Mouse (Mus musculus) kidney, adult 2 months (tissue): ENCODE data around the gene Gmcl1. TPM values are rescaled to one million over a fixed set of nuclear protein-coding genes. Genes with fewer than 3 reads are reported as not detected.

Source experiments
- DNase-seq: peaks from one replicate; pipeline ENCODE4 v3.0.0; 2021
- H3K27ac ChIP-seq: fragments of 200-500 bp; 2 replicates; pipeline ENCODE4 v1.5.1; 2012; ENCODE audit warnings: low read depth, low read length, control low read depth, inconsistent platforms; ENCODE audit not compliant: insufficient read depth
- H3K27me3 ChIP-seq: fragments of 200-500 bp; replicated peaks from 2 replicates; pipeline ENCODE4 v1.6.1; 2012; ENCODE audit warnings: mild to moderate bottlenecking, moderate library complexity, low read length, inconsistent platforms; ENCODE audit not compliant: control insufficient read depth, insufficient read depth
- H3K36me3 ChIP-seq: fragments of 200-500 bp; 2 replicates; pipeline ENCODE4 v1.6.1; 2012; ENCODE audit warnings: mild to moderate bottlenecking, moderate library complexity, low read length, inconsistent platforms; ENCODE audit not compliant: control insufficient read depth, insufficient read depth
- H3K4me1 ChIP-seq: fragments of 200-500 bp; 2 replicates; pipeline ENCODE4 v1.6.1; 2011; ENCODE audit warnings: low read length; ENCODE audit not compliant: control insufficient read depth, insufficient read depth
- H3K4me3 ChIP-seq: fragments of 200-500 bp; 2 replicates; pipeline ENCODE4 v1.5.1; 2011; ENCODE audit warnings: mild to moderate bottlenecking, low read depth, low read length, control low read depth; ENCODE audit not compliant: insufficient read depth
- CTCF ChIP-seq: fragments of 200-500 bp; conservative IDR thresholded peaks from 2 replicates; pipeline ENCODE4 v1.5.1; 2011; ENCODE audit warnings: low read depth, mild to moderate bottlenecking, control low read depth, low read length, moderate library complexity, mixed read lengths; ENCODE audit not compliant: insufficient read depth, insufficient read length
- POLR2A ChIP-seq: fragments of 200-500 bp; IDR thresholded peaks from one replicate; pipeline ENCODE4 v1.6.1; 2011; ENCODE audit warnings: low read depth, low read length, control low read depth
- WGBS: fragments of 180-500 bp; shearing (Covaris S2); methylation state at CpG from one replicate; pipeline ENCODE4 v1.1.7; 2018; 5-methylcytosine and 5-hydroxymethylcytosine counted together
- polyA plus RNA-seq: library from polyadenylated mRNA; depleted of rRNA; stranded (reverse); fragments of >200 nt; gene quantifications from 2 replicates; pipeline ENCODE4 v1.2.3, GENCODE M21; 2012

Gene Gmcl1
- polyA plus RNA-seq, 1 experiment = 10.0 TPM

DNA sequence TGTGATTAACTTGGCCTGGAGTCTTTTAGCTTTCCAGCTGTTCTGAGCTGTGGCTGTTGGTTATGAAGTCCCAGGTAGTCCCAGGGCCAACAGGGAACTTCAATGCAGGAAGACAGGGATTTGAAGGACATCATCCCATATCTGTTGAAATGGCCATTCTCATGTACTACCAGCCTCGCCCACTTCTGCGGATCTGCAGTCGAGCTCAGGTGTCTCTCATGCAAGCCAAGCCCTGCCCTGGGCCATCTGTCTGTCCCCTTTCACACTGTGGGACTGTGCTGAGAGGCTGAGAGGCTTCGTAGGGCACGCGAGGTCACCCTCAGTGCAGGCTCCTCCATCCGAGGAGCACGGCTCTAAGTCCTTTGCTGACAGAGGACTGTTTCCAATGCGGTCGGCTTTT, 37.0 kb downstream of the Gmcl1 start:
- Histone ChIP-seq H3K27ac (no peak overlapping the region), H3K27me3 (no peaks in the 10 kb centered on the region), H3K4me1 (no peaks in the 10 kb centered on the region), H3K4me3 (no peak overlapping the region), H3K36me3 (peaks cover 4% of the 10 kb centered on the region; the same call in 1 of the 2 replicates)
- TF ChIP-seq POLR2A (no peak), CTCF (no peak)
- DNase-seq = no peak
- WGBS = 83% methylated on average over 10 of the region's 10 CpGs

DNA sequence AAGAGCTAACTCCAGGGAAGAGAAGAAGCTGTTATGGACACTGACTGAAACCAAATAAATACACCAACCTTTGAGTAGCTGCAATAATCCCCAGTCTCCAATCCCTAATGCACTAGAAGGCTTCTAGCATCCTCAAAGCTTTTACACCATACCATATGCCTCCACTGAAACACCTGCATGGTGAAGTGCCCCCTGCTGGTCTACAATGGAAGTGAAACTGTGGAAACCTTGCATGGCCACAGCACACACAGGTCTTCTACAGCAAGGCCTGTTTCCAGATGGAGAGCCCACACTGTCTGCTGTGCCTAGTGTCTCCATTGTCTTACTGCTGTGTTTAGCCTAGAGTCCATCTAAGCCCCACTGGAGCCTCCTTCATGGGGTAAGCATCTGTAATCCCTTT, 38.7 kb downstream of the Gmcl1 start:
- no peaks in the 10 kb centered on the region for H3K27me3 ChIP-seq
- H3K4me1 ChIP-seq = no peaks in the 10 kb centered on the region
- H3K27ac ChIP-seq = no peak overlapping the region
- peaks cover 4% of the 10 kb centered on the region; the same call in 1 of the 2 replicates for H3K36me3 ChIP-seq
- H3K4me3 ChIP-seq = no peak overlapping the region
- TF ChIP-seq CTCF (peak; percentile 75), POLR2A (no peak)
- DNase-seq = peak; percentile 66

GRCm38 (mm10) chr6:86689671-86690070, 43.5 kb downstream of the Gmcl1 start:
- Histone ChIP-seq H3K36me3 (no peaks in the 10 kb centered on the region; the same call in 1 of the 2 replicates), H3K4me3 (no peak overlapping the region), H3K4me1 (peaks cover 2% of the 10 kb centered on the region; the same call in 1 of the 2 replicates), H3K27ac (no peak overlapping the region), H3K27me3 (no peaks in the 10 kb centered on the region)
- no peak for TF ChIP-seq POLR2A
- TF ChIP-seq CTCF = no peak
- no peak for DNase-seq
- 95% methylated on average over 3 of the region's 3 CpGs for WGBS

DNA sequence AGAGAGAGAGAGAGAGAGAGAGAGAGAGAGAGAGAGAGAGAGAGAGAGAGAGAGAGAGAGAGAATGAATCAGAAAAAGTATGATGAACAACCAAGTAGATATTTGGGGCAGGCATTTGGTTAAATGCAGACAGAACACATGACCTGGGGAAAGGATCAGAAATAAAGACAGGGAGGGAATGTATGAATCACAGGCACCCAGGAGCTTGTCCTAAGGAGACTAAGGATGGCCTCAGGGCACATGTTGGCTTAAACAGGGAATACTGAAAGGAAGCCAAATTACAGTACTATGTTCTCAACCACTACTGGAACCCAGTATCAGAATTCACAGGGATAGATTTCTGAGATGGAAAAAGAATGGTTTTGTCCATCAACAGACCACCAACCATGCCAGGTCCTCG, 46.2 kb downstream of the Gmcl1 start:
- 81% methylated on average over 1 of the region's 1 CpGs for WGBS
- Histone ChIP-seq H3K27me3 (no peaks in the 10 kb centered on the region), H3K4me1 (peaks cover 5% of the 10 kb centered on the region; the same call in 1 of the 2 replicates), H3K4me3 (no peak overlapping the region), H3K27ac (no peak overlapping the region), H3K36me3 (no peaks in the 10 kb centered on the region; the same call in 1 of the 2 replicates)
- TF ChIP-seq CTCF = no peak
- TF ChIP-seq POLR2A = no peak
- DNase-seq = no peak

GRCm38 (mm10) chr6:86684655-86685011, 48.5 kb downstream of the Gmcl1 start:
- WGBS = 38% methylated on average over 12 of the region's 12 CpGs
- DNase-seq = no peak
- H3K36me3 ChIP-seq = peaks cover 3% of the 10 kb centered on the region; the same call in 1 of the 2 replicates
- H3K27me3 ChIP-seq = no peaks in the 10 kb centered on the region
- H3K4me3 ChIP-seq = peak overlapping the region; percentile 91
- peak overlapping the region; percentile 82 for H3K27ac ChIP-seq
- no peak for TF ChIP-seq CTCF
- TF ChIP-seq POLR2A = no peak
- H3K4me1 ChIP-seq = peaks cover 5% of the 10 kb centered on the region; the same call in 1 of the 2 replicates

DNA sequence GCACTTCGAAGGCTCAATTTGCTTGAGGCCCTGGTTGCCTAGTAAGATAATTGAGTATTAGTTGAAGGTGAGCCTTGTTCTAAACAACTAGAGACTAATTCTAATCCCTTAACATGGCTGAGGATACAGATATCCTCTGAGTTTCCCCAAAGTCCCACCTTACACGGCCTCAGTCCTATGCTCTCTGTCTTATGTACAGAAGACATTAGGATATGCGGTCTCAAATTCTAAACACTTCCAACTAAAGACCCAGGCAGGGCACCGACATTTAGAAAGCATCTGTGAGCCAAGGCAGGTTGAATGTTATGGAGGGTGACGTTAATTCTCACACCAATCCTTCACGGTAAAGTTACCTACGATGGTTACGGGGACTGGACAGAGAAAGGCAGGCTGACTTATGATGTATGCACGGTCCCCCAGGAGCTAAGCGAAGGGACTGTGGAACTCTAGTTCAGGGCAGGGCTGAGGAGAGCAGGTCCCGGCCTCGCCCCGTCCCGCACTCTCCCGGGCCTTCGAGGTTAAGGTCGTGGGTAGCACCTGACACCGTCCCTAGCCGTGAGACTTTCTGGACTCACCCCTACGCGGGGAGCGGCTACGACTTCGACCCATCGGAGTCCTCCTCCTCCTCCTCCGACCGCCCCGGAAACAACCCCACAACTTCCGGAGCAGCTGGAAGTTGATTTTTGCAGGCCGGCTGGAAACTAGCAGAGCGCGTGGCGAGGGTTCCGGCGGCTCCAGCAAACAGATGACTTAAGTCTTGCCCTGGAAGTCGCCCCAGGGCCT, 49.1 kb downstream of the Gmcl1 start, which contains the start of gene Snrnp27:
Snrnp27 (minus strand) TSS at position 651 of the 783 bp plus-strand sequence.
- peak; percentile 95 for DNase-seq
- no peak for TF ChIP-seq CTCF
- peak; percentile 65 for TF ChIP-seq POLR2A
- Histone ChIP-seq H3K27me3 (no peaks in the 10 kb centered on the region), H3K36me3 (peaks cover 5% of the 10 kb centered on the region; the same call in 1 of the 2 replicates), H3K27ac (peak within 1 kb of the TSS; percentile 82), H3K4me3 (peak within 1 kb of the TSS; percentile 91), H3K4me1 (peaks cover 6% of the 10 kb centered on the region; the same call in 1 of the 2 replicates)
- 2% methylated on average over 36 of the region's 36 CpGs for WGBS

DNA sequence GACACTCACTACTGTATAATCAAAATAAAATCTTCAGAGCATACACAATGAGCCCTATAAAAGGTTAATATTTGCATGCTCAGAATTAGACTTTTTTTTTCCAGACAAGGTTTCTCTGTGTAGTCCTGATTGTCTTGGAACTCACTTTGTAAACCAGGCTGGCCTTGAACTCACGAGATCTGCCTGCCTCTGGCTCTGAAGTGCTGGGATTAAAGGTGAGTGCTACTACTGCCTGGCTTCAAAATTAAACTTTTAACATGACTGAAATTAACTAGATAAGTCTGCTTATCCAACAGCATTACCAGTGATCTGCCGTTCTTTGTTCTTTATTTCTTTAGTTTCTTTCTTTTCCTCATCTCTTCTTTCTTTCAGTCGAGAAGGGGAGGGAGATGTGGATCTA, 51.9 kb downstream of the Gmcl1 start:
- Histone ChIP-seq H3K4me1 (peaks cover 22% of the 10 kb centered on the region; the same call in 1 of the 2 replicates), H3K27ac (no peak overlapping the region), H3K36me3 (peaks cover 5% of the 10 kb centered on the region; the same call in 1 of the 2 replicates), H3K27me3 (no peaks in the 10 kb centered on the region), H3K4me3 (no peak overlapping the region)
- TF ChIP-seq POLR2A (no peak), CTCF (no peak)
- 86% methylated on average over 3 of the region's 3 CpGs for WGBS
- no peak for DNase-seq
